Mouse (Mus musculus) kidney, adult 2 months (tissue): ENCODE results near the gene Tspan2. TPM values are rescaled to one million over a fixed set of nuclear protein-coding genes. Genes with fewer than 3 reads are reported as not detected.

Source experiments
- DNase-seq: peaks from one replicate; pipeline ENCODE4 v3.0.0; 2021
- H3K27ac ChIP-seq: fragments of 200-500 bp; 2 replicates; pipeline ENCODE4 v1.5.1; 2012; ENCODE audit warnings: low read depth, low read length, control low read depth, inconsistent platforms; ENCODE audit not compliant: insufficient read depth
- H3K27me3 ChIP-seq: fragments of 200-500 bp; replicated peaks from 2 replicates; pipeline ENCODE4 v1.6.1; 2012; ENCODE audit warnings: mild to moderate bottlenecking, moderate library complexity, low read length, inconsistent platforms; ENCODE audit not compliant: control insufficient read depth, insufficient read depth
- H3K36me3 ChIP-seq: fragments of 200-500 bp; 2 replicates; pipeline ENCODE4 v1.6.1; 2012; ENCODE audit warnings: mild to moderate bottlenecking, moderate library complexity, low read length, inconsistent platforms; ENCODE audit not compliant: control insufficient read depth, insufficient read depth
- H3K4me1 ChIP-seq: fragments of 200-500 bp; 2 replicates; pipeline ENCODE4 v1.6.1; 2011; ENCODE audit warnings: low read length; ENCODE audit not compliant: control insufficient read depth, insufficient read depth
- H3K4me3 ChIP-seq: fragments of 200-500 bp; 2 replicates; pipeline ENCODE4 v1.5.1; 2011; ENCODE audit warnings: mild to moderate bottlenecking, low read depth, low read length, control low read depth; ENCODE audit not compliant: insufficient read depth
- CTCF ChIP-seq: fragments of 200-500 bp; conservative IDR thresholded peaks from 2 replicates; pipeline ENCODE4 v1.5.1; 2011; ENCODE audit warnings: low read depth, mild to moderate bottlenecking, control low read depth, low read length, moderate library complexity, mixed read lengths; ENCODE audit not compliant: insufficient read depth, insufficient read length
- POLR2A ChIP-seq: fragments of 200-500 bp; IDR thresholded peaks from one replicate; pipeline ENCODE4 v1.6.1; 2011; ENCODE audit warnings: low read depth, low read length, control low read depth
- WGBS: fragments of 180-500 bp; shearing (Covaris S2); methylation state at CpG from one replicate; pipeline ENCODE4 v1.1.7; 2018; 5-methylcytosine and 5-hydroxymethylcytosine counted together
- polyA plus RNA-seq: library from polyadenylated mRNA; depleted of rRNA; stranded (reverse); fragments of >200 nt; gene quantifications from 2 replicates; pipeline ENCODE4 v1.2.3, GENCODE M21; 2012; rRNA removed

Tspan2 gene
- polyA plus RNA-seq: 1.4 and 3.0 TPM in 2 replicates

DNA sequence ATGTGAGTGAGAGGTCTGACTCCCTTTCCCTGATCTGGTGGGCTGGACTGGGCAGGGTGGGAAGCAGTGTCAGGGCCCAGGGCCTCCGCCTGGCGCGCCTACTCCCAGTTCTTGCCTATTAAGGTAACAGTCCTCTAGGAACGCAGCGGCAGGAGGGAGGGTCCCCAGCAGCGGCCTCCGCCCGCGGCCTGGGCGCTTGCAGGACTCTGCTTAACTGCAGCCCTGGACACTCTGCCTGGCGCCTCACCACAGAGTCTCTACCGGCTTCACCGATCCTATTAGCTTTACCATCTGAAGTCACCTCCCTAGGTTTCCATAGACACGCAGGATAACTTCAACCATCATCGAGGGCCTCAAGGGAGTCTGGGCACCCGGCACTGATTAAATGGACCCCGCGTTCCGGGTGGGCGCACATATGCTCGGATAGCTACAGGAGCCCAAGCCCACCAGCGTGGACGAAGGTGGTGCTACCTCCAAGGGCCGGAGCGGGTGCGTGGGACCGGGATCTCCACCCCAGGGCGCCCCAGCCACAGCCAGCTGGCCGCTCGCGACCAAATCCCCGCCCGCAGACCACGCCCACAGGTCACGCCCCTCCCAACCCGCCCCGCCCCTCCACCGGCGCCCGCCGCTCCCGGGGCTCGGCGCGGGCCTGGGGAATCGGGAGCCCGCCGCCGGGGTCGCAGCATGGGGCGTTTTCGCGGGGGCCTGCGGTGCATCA lies at the start of gene Tspan2:
Gene Tspan2 (plus strand): TSS at position 217 of the 718 bp plus-strand sequence.
- Histone ChIP-seq H3K36me3 (no peaks in the 10 kb centered on the region), H3K27ac (no peak within 1 kb of the TSS), H3K4me1 (peaks cover 2% of the 10 kb centered on the region; the same call in 1 of the 2 replicates), H3K27me3 (no peaks in the 10 kb centered on the region; the same call in 1 of the 2 replicates), H3K4me3 (peak within 1 kb of the TSS; percentile 67)
- no peak for TF ChIP-seq CTCF
- TF ChIP-seq POLR2A: no peak
- peak; percentile 40 for DNase-seq
- WGBS: 2% methylated on average over 54 of the region's 54 CpGs

DNA sequence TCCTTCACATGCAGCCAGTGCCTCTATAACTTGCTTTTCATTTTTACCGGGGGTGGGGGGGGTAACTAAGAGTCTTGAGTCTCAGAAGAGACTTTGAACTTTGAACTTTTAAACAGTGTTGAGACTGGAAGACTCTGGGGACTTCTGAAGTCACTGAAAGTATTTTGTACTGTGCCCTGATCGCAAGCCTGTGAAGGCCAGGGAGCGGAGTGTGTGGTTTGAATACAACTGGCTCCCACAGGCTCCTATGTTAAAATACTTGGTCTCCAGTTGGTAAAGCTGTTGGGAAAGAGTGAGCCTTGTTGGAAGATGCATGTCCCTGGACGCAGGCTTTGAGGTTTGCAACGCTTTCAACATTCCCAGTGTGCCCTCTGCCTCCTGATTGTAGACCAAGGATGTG lies 47.5 kb upstream of the Tspan2 start:
- peak overlapping the region; percentile 44; the same call in 1 of the 2 replicates for H3K4me3 ChIP-seq
- peaks cover 10% of the 10 kb centered on the region; the same call in 1 of the 2 replicates for H3K4me1 ChIP-seq
- H3K36me3 ChIP-seq: no peaks in the 10 kb centered on the region
- TF ChIP-seq POLR2A: no peak
- TF ChIP-seq CTCF: no peak
- DNase-seq: peak; percentile 81
- peak overlapping the region; percentile 92 for H3K27ac ChIP-seq
- H3K27me3 ChIP-seq: no peaks in the 10 kb centered on the region
- 62% methylated on average over 5 of the region's 5 CpGs for WGBS

GRCm38 (mm10) chr3:102687852-102688251 lies 46.5 kb upstream of the Tspan2 start:
- Histone ChIP-seq H3K4me1 (peaks cover 4% of the 10 kb centered on the region; the same call in 1 of the 2 replicates), H3K4me3 (peak overlapping the region; percentile 16; the same call in 1 of the 2 replicates), H3K36me3 (no peaks in the 10 kb centered on the region), H3K27me3 (no peaks in the 10 kb centered on the region), H3K27ac (peak overlapping the region; percentile 92; the same call in 1 of the 2 replicates)
- WGBS: 64% methylated on average over 8 of the region's 8 CpGs
- TF ChIP-seq POLR2A: no peak
- no peak for TF ChIP-seq CTCF
- DNase-seq: no peak

DNA sequence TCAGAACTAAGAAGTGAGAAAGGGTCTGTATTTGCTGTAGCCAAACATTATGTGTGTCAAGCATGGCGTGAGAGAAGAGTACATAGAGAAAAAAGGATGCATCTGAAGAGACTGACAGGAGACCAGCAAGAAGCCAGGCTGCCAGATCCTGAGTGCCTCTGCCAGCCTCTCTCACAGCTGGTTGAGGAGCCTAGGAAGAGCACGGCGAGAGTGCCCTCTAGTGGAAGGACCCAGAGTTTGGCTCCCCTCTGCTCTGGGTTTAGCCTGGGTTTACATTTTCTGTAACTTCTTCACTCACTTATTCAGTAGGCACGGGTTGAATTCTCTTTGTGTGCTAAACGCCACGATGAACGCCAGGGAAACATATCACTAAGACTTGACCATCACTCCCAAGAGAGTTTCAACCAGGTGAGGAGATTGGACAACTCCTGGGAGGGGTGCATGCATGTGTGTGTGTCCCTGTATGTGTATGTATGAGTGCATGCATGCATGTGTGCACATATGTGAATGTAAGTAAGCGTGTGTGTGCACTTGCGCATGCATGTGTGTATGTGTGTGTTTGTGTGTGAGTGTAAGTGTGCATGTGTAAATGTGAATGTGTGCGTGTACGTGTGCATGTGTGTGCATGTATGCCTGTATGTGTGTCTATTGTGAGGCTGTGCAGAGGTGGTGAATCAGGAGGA lies 42.4 kb upstream of the Tspan2 start:
- Histone ChIP-seq H3K27ac (no peak overlapping the region), H3K36me3 (no peaks in the 10 kb centered on the region), H3K27me3 (no peaks in the 10 kb centered on the region), H3K4me1 (peaks cover 4% of the 10 kb centered on the region; the same call in 1 of the 2 replicates), H3K4me3 (no peak overlapping the region)
- DNase-seq: peak; percentile 79
- peak; percentile 93 for TF ChIP-seq CTCF
- TF ChIP-seq POLR2A: no peak
- WGBS: 41% methylated on average over 11 of the region's 11 CpGs

GRCm38 (mm10) chr3:102692758-102693325 lies 41.5 kb upstream of the Tspan2 start:
- no peak overlapping the region for H3K27ac ChIP-seq
- DNase-seq: no peak
- 83% methylated on average over 7 of the region's 7 CpGs for WGBS
- no peaks in the 10 kb centered on the region for H3K36me3 ChIP-seq
- no peak overlapping the region for H3K4me3 ChIP-seq
- peaks cover 4% of the 10 kb centered on the region; the same call in 1 of the 2 replicates for H3K4me1 ChIP-seq
- TF ChIP-seq CTCF (no peak), POLR2A (no peak)
- H3K27me3 ChIP-seq: no peaks in the 10 kb centered on the region

DNA sequence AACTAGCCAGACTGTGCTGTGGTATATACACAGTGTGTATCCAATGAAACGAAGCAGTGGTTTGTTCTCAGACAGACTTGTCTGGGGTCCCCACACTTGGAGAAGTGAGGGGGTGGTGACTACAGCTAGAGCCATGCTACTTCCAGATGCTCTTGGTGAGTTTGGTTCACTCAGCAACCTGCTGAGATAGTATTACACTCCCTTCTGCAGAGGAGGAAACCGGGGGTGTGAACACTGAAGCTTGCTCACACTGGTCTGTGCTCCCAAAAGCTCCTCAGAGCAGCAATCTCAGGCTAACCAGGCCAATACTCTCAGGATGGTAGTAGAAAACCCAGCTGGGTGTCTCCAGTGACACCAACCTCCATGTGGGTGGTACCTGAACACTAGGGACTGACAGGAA lies 36.2 kb upstream of the Tspan2 start:
- Histone ChIP-seq H3K27ac (no peak overlapping the region), H3K4me1 (no peaks in the 10 kb centered on the region), H3K4me3 (no peak overlapping the region), H3K36me3 (no peaks in the 10 kb centered on the region), H3K27me3 (no peaks in the 10 kb centered on the region)
- TF ChIP-seq CTCF: no peak
- no peak for TF ChIP-seq POLR2A
- no peak for DNase-seq
- 65% methylated on average over 2 of the region's 2 CpGs for WGBS

GRCm38 (mm10) chr3:102701303-102701702 lies 33.0 kb upstream of the Tspan2 start:
- H3K36me3 ChIP-seq: no peaks in the 10 kb centered on the region
- DNase-seq: no peak
- TF ChIP-seq POLR2A (no peak), CTCF (no peak)
- H3K27me3 ChIP-seq: no peaks in the 10 kb centered on the region
- H3K4me1 ChIP-seq: no peaks in the 10 kb centered on the region
- 50% methylated on average over 4 of the region's 4 CpGs for WGBS
- H3K27ac ChIP-seq: no peak overlapping the region
- H3K4me3 ChIP-seq: no peak overlapping the region
